Mouse (Mus musculus) stomach, postnatal 0 days (tissue): Measurements from ENCODE around the gene Dnajc8.

Experiments used
- CTCF ChIP-seq: IDR thresholded peaks from 2 replicates; pipeline ENCODE4 v1.5.1; 2016; ENCODE audit warnings: antibody characterized with exemption, low read depth, mild to moderate bottlenecking, moderate library complexity
- EP300 ChIP-seq: optimal IDR thresholded peaks from 2 replicates; pipeline ENCODE3; 2016; ENCODE audit warnings: antibody characterized with exemption

DNA sequence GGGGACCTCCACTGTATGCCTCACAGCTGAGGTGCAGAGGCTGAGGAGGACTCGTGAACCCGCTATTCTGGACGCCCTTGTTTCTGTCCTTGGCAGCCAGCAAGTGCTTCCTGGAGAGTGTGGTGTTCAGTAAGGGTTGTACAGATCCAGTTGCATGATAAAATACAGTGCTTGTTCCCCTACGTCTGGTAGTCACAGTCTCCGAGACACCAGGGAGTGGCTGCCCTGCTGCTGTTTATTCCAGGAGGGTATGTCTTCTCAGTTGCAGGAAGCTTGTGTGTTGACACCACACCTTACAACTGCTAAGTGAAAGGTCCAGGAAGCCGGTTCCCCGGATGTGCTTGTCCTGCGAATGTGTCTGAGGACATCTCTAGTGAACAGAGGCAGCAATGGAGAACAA lies 19.3 kb downstream of the Dnajc8 start:
- TF ChIP-seq CTCF (no peak), EP300 (no peak)
